Mouse (Mus musculus) kidney, adult 2 months (tissue): ENCODE measurements around the gene Bpgm. TPM values are rescaled to one million over a fixed set of nuclear protein-coding genes. Genes with fewer than 3 reads are reported as not detected.

Experiments used
- DNase-seq: peaks from one replicate; pipeline ENCODE4 v3.0.0; 2021
- H3K27ac ChIP-seq: fragments of 200-500 bp; 2 replicates; pipeline ENCODE4 v1.5.1; 2012; ENCODE audit warnings: low read depth, low read length, control low read depth, inconsistent platforms; ENCODE audit not compliant: insufficient read depth
- H3K27me3 ChIP-seq: fragments of 200-500 bp; replicated peaks from 2 replicates; pipeline ENCODE4 v1.6.1; 2012; ENCODE audit warnings: mild to moderate bottlenecking, moderate library complexity, low read length, inconsistent platforms; ENCODE audit not compliant: control insufficient read depth, insufficient read depth
- H3K36me3 ChIP-seq: fragments of 200-500 bp; 2 replicates; pipeline ENCODE4 v1.6.1; 2012; ENCODE audit warnings: mild to moderate bottlenecking, moderate library complexity, low read length, inconsistent platforms; ENCODE audit not compliant: control insufficient read depth, insufficient read depth
- H3K4me1 ChIP-seq: fragments of 200-500 bp; 2 replicates; pipeline ENCODE4 v1.6.1; 2011; ENCODE audit warnings: low read length; ENCODE audit not compliant: control insufficient read depth, insufficient read depth
- H3K4me3 ChIP-seq: fragments of 200-500 bp; 2 replicates; pipeline ENCODE4 v1.5.1; 2011; ENCODE audit warnings: mild to moderate bottlenecking, low read depth, low read length, control low read depth; ENCODE audit not compliant: insufficient read depth
- CTCF ChIP-seq: fragments of 200-500 bp; conservative IDR thresholded peaks from 2 replicates; pipeline ENCODE4 v1.5.1; 2011; ENCODE audit warnings: low read depth, mild to moderate bottlenecking, control low read depth, low read length, moderate library complexity, mixed read lengths; ENCODE audit not compliant: insufficient read depth, insufficient read length
- POLR2A ChIP-seq: fragments of 200-500 bp; IDR thresholded peaks from one replicate; pipeline ENCODE4 v1.6.1; 2011; ENCODE audit warnings: low read depth, low read length, control low read depth
- WGBS: fragments of 180-500 bp; shearing (Covaris S2); methylation state at CpG from one replicate; pipeline ENCODE4 v1.1.7; 2018; 5-methylcytosine and 5-hydroxymethylcytosine counted together
- polyA plus RNA-seq: library from polyadenylated mRNA; depleted of rRNA; stranded (reverse); fragments of >200 nt; gene quantifications from 2 replicates; pipeline ENCODE4 v1.2.3, GENCODE M21; 2012

Gene Bpgm
- polyA plus RNA-seq, 1 experiment = 32.4 TPM

DNA sequence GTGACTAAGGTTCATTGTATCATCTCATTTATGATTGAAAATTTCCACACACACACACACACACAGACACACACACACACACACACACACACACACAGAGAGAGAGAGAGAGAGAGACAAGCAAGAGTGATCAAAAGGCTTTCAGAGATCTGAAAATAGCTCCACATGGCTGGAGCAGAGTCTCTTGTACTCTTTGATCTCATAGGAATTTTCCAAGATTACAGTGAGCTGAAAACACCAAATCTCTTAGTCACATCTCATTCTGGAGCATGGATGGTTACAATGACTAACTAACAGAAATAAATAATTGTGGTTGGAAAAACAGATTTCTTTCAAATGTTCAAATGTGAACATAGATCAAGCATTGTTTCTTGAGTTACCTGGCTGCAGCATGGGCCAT lies 16.6 kb upstream of the Bpgm start:
- Histone ChIP-seq H3K36me3 (no peaks in the 10 kb centered on the region), H3K27ac (no peak overlapping the region), H3K27me3 (no peaks in the 10 kb centered on the region), H3K4me3 (no peak overlapping the region), H3K4me1 (no peaks in the 10 kb centered on the region)
- TF ChIP-seq CTCF (no peak), POLR2A (no peak)
- DNase-seq = no peak

DNA sequence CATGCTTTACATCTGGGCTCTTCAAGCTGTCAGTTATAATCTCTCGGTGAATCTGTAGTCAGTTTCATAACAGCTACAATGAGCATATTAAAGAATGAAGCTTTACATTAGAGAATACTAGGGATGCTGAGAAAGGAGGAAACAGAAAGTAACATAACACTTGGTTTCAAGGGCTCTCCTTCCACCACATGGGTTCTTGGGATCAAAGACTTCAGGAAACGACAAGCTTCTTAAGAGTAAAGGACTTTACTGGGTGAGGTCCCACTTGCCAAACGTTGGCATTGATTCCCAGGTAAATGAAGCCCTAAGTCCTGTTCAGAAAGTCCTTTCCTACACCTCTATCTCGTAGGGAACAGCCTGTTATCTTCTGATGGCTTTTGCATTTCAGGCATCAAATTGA lies 15.4 kb upstream of the Bpgm start:
- WGBS = 46% methylated on average over 4 of the region's 4 CpGs
- Histone ChIP-seq H3K4me1 (no peaks in the 10 kb centered on the region), H3K36me3 (no peaks in the 10 kb centered on the region), H3K4me3 (no peak overlapping the region), H3K27ac (no peak overlapping the region), H3K27me3 (no peaks in the 10 kb centered on the region)
- no peak for DNase-seq
- TF ChIP-seq CTCF (no peak), POLR2A (no peak)

DNA sequence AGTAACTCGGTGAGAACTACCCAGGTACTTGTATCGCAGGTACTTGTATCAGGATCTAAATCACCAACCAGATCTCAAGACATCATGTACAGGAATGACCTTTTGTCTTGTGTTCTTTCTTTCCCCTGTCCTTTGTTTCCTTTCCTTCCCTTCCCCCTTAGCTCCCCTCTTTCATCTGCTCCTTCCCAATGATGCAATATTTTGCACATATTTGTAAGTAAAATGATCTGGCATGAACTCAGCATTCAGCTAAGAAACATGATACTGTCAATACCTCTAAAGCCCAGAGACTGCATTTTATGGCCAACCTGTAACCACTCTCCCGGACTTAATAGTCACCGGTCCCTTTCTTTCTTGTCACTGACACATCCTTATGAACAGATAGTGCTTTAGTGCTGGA lies 12.4 kb upstream of the Bpgm start:
- no peaks in the 10 kb centered on the region for H3K36me3 ChIP-seq
- H3K27me3 ChIP-seq = no peaks in the 10 kb centered on the region
- TF ChIP-seq POLR2A (no peak), CTCF (no peak)
- no peak overlapping the region for H3K27ac ChIP-seq
- no peaks in the 10 kb centered on the region for H3K4me1 ChIP-seq
- WGBS = 82% methylated on average over 4 of the region's 4 CpGs
- H3K4me3 ChIP-seq = no peak overlapping the region
- DNase-seq = no peak

DNA sequence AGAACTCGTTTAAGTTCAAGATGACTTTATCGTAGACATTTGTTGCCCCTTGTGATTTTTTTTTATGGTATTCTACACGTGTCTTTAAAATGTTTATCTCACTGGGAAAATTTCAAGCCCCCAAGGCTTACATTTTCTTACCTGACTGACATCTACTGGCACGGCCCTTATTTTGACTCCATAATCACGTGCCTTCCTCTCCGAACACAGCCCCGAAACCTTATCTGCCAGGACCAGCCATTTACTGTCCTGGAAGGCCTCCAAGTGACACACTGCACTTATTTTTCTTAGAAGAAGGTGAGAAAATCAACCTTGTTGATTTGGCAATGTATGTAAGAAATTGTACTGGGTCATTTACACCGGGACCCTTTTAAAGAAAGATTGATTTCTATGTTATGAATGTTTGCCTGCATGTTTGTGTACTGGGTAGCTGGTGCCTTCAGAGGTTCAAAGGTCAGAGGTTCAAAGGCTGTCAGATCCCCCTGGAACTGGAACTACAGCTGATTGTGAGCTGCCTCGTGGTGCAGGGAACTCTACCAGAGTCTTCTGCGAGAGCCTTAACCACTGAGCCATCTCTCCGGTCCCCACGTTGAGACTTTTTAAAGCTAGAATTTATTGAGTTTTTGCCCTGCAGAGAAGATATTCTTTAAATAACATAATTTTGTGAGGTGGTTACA lies 4.4 kb upstream of the Bpgm start:
- Histone ChIP-seq H3K27me3 (no peaks in the 10 kb centered on the region), H3K4me1 (peaks cover 5% of the 10 kb centered on the region; the same call in 1 of the 2 replicates), H3K4me3 (no peak overlapping the region), H3K36me3 (no peaks in the 10 kb centered on the region), H3K27ac (no peak overlapping the region)
- 64% methylated on average over 12 of the region's 12 CpGs for WGBS
- no peak for DNase-seq
- TF ChIP-seq POLR2A (no peak), CTCF (no peak)

DNA sequence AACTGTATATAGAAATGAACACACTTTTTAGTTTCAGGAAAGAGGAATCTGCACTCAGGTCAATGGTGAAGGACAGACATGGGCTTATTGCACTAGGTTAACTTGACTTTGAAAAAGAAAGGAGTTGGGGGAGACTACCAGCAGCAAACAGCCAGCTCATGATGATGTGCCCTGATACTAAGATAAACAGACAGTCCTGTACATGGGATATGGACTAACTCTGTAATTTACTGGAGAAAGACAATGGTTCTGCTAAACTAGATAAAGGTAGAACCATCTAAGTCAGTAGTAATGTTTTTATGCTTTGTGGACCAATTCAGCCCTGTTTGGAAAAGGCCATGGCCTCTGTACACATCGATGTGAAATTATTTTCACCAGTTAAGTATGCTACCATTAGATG lies 2.7 kb upstream of the Bpgm start:
- 82% methylated on average over 1 of the region's 1 CpGs for WGBS
- Histone ChIP-seq H3K36me3 (no peaks in the 10 kb centered on the region), H3K4me1 (peaks cover 11% of the 10 kb centered on the region; the same call in 1 of the 2 replicates), H3K4me3 (no peak overlapping the region), H3K27me3 (no peaks in the 10 kb centered on the region), H3K27ac (no peak overlapping the region)
- TF ChIP-seq POLR2A (no peak), CTCF (no peak)
- DNase-seq = no peak

DNA sequence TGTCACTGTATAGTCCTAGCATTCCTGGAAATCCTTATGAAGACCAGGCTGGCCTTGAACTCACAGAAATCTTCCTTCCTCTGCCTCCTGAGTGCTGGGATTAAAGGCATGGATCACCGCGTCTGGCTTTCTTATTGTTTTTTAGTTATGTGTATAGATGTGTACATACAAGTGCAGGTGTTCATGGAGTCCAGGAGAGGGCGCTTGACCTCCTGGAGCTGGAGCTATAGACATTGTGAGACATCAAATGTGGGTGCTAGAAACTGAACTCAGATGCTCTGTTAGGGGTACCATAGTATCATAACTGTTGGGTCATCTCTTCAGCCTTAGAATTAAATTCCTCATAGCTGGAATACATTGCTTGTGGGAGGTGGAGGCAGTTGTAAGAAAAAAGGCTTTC lies 2.0 kb upstream of the Bpgm start:
- H3K36me3 ChIP-seq = no peaks in the 10 kb centered on the region

DNA sequence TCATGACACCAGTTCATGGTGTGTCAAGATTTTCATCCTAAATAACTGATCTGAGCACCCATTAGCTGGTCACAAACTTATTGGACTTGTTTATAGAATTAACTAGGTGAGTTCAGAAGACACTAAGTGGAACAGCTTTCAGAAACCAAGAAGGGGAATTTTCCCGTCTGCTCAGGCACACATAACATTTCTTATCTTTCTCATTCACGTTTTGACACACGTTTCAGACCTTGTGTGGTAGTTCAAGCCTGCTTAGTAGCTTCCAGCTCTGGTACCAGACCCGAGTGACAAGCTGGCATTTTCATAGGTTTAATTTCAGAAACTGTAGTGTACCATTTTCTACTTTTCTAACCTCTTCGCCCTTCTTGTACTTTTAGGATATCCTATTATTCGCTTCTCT lies 616 bp upstream of the Bpgm start:
- no peaks in the 10 kb centered on the region for H3K27me3 ChIP-seq
- H3K4me1 ChIP-seq = peaks cover 24% of the 10 kb centered on the region; the same call in 1 of the 2 replicates
- 14% methylated on average over 6 of the region's 6 CpGs for WGBS
- DNase-seq = no peak
- no peaks in the 10 kb centered on the region for H3K36me3 ChIP-seq
- peak overlapping the region; percentile 73; the same call in 1 of the 2 replicates for H3K27ac ChIP-seq
- H3K4me3 ChIP-seq = peak overlapping the region; percentile 71
- no peak for TF ChIP-seq POLR2A
- no peak for TF ChIP-seq CTCF

More for the DNA sequence above, 2.0 kb upstream of the Bpgm start:
- WGBS = 64% methylated on average over 3 of the region's 3 CpGs
- H3K4me3 ChIP-seq = no peak overlapping the region
- TF ChIP-seq CTCF (0 out of 2 replicates have a peak, but pooled peaks have one; percentile 12), POLR2A (no peak)
- H3K4me1 ChIP-seq = peaks cover 17% of the 10 kb centered on the region; the same call in 1 of the 2 replicates
- no peak for DNase-seq
- H3K27ac ChIP-seq = no peak overlapping the region
- H3K27me3 ChIP-seq = no peaks in the 10 kb centered on the region
